ENCODE assay signal across 8 mouse cellular contexts in the genomic region with DNA sequence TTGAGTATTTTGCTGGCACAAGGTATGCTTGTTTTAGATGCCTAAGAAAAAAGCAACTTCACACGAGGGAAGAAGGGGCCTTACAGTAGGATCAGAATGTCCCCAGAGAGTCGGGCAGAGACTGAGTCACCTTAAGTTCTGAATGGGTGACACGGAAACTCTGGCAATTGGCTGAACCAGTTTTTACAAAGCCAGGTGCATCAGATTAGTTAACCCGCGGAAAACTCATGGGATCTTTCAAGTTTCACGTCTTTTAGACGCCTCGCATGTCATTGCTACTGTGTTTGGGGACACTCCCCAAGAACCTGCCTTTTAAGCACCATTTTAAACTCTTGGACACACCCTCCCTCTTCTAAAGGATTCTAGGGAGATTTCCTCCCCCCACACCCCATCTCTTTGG. TPM values are rescaled to one million over a fixed set of nuclear protein-coding genes. Genes with fewer than 3 reads are reported as not detected.
A peak's percentile ranks its signal among the peaks of the same experiment; 100 is the strongest.
DNase-seq lines count a peak whose midpoint lies in the region; ATAC-seq lines count a peak whose summit lies in the region.

No protein-coding gene starts in this region.

- H3K27ac ChIP-seq in heart, embryonic 16.5 days (ENCODE audit: low read length): no peak overlapping the region
- H3K27ac ChIP-seq in forebrain, embryonic 10.5 days: no peak overlapping the region
- H3K27ac ChIP-seq in midbrain, embryonic 10.5 days (replicated peaks): no peak overlapping the region

- H3K9ac ChIP-seq in heart, embryonic 16.5 days (ENCODE audit: low read length): peak overlapping the region; percentile 0

- no peak for DNase-seq in heart, adult 8-10 months (ENCODE audit: low spot score)
- peak; percentile 8 for DNase-seq in R1 (ENCODE audit: low read depth, low spot score)
- DNase-seq in forebrain, embryonic 10.5 days (ENCODE audit: extremely low spot score, low spot score): no peak
- DNase-seq in midbrain, embryonic 10.5 days (ENCODE audit: low spot score): no peak
- DNase-seq in layer of hippocampus, postnatal 10 days (ENCODE audit: low spot score in 2 of 2): no peak
- no peak for DNase-seq in testis, postnatal 10 days (ENCODE audit: low spot score)

- H3K36me3 ChIP-seq in heart, embryonic 16.5 days (ENCODE audit: control insufficient read depth, insufficient read depth): no peaks in the 10 kb centered on the region
- no peaks in the 10 kb centered on the region for H3K36me3 ChIP-seq in forebrain, embryonic 10.5 days (replicated peaks)
- H3K36me3 ChIP-seq in midbrain, embryonic 10.5 days: no peaks in the 10 kb centered on the region

- ATAC-seq in heart, embryonic 16.5 days (replicated peaks; ENCODE audit: extremely low read depth, insufficient read depth, low FRiP score): no peak
- ATAC-seq in megakaryocyte-erythroid progenitor cell, adult 5-6 weeks (replicated peaks; ENCODE audit: low FRiP score, low TSS enrichment, poor library complexity, severe bottlenecking): no peak

- no peaks in the 10 kb centered on the region for H3K27me3 ChIP-seq in heart, embryonic 16.5 days (ENCODE audit: control insufficient read depth, insufficient read depth, low read length)
- peaks cover 52% of the 10 kb centered on the region for H3K27me3 ChIP-seq in forebrain, embryonic 10.5 days (ENCODE audit: poor library complexity, severe bottlenecking)
- peaks cover 47% of the 10 kb centered on the region for H3K27me3 ChIP-seq in midbrain, embryonic 10.5 days (ENCODE audit: low read depth, poor library complexity, severe bottlenecking)

- H3K4me1 ChIP-seq in heart, embryonic 16.5 days (ENCODE audit: control insufficient read depth, insufficient read depth, low read length): no peaks in the 10 kb centered on the region
- H3K4me1 ChIP-seq in forebrain, embryonic 10.5 days: peaks cover 36% of the 10 kb centered on the region
- H3K4me1 ChIP-seq in midbrain, embryonic 10.5 days: peaks cover 41% of the 10 kb centered on the region

- 20% methylated on average over 8 of the region's 8 CpGs for WGBS in heart, embryonic 16.5 days
- 20% methylated on average over 8 of the region's 8 CpGs for WGBS in forebrain, embryonic 10.5 days
- WGBS in midbrain, embryonic 10.5 days: 28% methylated on average over 8 of the region's 8 CpGs

- H3K4me3 ChIP-seq in heart, embryonic 16.5 days (ENCODE audit: low read length): peak overlapping the region; percentile 87
- peak overlapping the region; percentile 80 for H3K4me3 ChIP-seq in forebrain, embryonic 10.5 days
- peak overlapping the region; percentile 80 for H3K4me3 ChIP-seq in midbrain, embryonic 10.5 days

- H3K9me3 ChIP-seq in heart, embryonic 16.5 days (replicated peaks; ENCODE audit: control insufficient read depth, low read length): no peaks in the 10 kb centered on the region
- H3K9me3 ChIP-seq in forebrain, embryonic 10.5 days: no peaks in the 10 kb centered on the region
- H3K9me3 ChIP-seq in midbrain, embryonic 10.5 days (replicated peaks): no peaks in the 10 kb centered on the region

- H3K4me2 ChIP-seq in heart, embryonic 16.5 days (ENCODE audit: low read depth, low read length): peak overlapping the region; percentile 92

RNA-seq across cellular contexts. Expression of gene Tmem108, which starts 1.3 kb away (rescaled TPM):
- 38.9 and 44.8 TPM in 2 replicates for polyA plus RNA-seq in heart, embryonic 16.5 days (2015; fragmentation: Nextera tagmentation; extraction: Ambion mirVana)
- total RNA-seq in heart, adult 8-10 months (2022): 1 to 10 TPM; 3.7 to 4.7 (median 4.4) TPM
- 14.1 and 16.7 TPM in 2 replicates for polyA plus RNA-seq in forebrain, embryonic 10.5 days (2016; fragmentation: Nextera tagmentation; extraction: Ambion mirVana)
- polyA plus RNA-seq in midbrain, embryonic 10.5 days (2016; fragmentation: Nextera tagmentation; extraction: Ambion mirVana): 14.4 and 15.6 TPM in 2 replicates
- 0.74 and 1.3 TPM in 2 replicates for total RNA-seq in megakaryocyte-erythroid progenitor cell, adult 5-6 weeks (2014; fragmentation: Nextera tagmentation)
- 0.38 TPM in 1 of 2 replicates, not detected in the other for total RNA-seq in megakaryocyte-erythroid progenitor cell, adult 5-6 weeks (2017)
- 10 to 100 TPM; 44.9 to 46.3 TPM for total RNA-seq in layer of hippocampus, postnatal 10 days (2021)

Comparison
In these comparisons a context has a peak if more than half of its experiments do, and no peak if none do; other contexts are left out.
1. RNA of gene Tmem108, which starts 1.3 kb away (total RNA-seq): 44.9 to 46.3 TPM in layer of hippocampus, postnatal 10 days; 3.7 to 4.7 TPM in heart, adult 8-10 months and 0.38 to 1.3 TPM in megakaryocyte-erythroid progenitor cell, adult 5-6 weeks; every median in the first group is over 4 times any median in the second.
2. Peak in every context shown above with its lines, with median percentiles within 50 percentile points of each other: H3K4me3 ChIP-seq.